Mouse (Mus musculus) spleen, postnatal 10 days (tissue): ENCODE measurements around the gene Marveld2.

Source experiments
- DNase-seq, 2 experiments: peaks; one replicate each; pipeline ENCODE4 v3.0.0; 2021 to 2022; ENCODE audit warnings: low spot score in 2 of 2

Marveld2 gene

DNA sequence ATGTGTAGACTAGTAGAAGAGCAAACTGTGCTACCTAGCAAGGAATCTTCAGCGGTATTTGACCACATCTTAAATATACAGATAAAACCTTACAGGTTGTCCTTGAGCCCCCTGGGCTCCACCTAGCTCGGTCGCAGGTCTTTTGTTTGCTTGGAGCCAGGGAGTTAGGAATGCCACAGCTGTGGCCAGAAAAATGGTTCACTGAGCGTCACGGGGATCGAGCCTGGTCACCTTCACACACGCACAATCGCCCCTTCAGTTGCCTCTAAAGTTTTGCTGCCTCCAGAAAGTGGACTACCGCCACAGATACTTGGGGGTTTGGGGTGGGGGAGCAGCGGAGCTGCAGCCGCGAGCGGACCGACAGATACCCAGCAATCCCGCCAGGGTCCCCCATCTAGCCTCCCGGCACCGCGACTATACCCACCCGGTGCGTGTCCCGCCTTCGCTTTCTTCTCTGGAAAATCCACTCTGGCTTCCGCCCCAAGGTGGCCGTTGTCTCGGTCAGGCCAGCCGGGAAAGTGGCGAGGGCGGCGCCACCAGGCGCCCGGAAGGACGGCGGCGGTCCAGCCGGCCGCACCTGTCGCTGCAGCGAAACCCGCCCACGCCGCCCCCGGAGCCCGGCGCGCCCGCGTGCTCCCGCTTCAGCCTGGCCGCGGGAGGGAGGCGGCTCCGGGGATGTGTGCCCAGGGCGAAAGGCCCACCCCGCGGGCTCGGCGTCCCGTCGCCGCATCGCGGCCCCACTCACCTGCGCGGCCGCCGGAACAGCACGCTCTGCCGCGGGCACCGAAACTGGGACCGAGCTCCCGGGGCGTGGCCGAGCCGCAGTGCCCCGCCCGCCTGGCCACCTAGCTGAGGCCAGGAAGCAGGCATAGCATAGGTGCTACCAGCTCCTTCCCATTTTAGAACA is at the start of gene Marveld2:
TSS of gene Marveld2 (minus strand) at position 791 of the 907 bp plus-strand sequence.
- peak; percentile 40 to 55 for DNase-seq

DNA sequence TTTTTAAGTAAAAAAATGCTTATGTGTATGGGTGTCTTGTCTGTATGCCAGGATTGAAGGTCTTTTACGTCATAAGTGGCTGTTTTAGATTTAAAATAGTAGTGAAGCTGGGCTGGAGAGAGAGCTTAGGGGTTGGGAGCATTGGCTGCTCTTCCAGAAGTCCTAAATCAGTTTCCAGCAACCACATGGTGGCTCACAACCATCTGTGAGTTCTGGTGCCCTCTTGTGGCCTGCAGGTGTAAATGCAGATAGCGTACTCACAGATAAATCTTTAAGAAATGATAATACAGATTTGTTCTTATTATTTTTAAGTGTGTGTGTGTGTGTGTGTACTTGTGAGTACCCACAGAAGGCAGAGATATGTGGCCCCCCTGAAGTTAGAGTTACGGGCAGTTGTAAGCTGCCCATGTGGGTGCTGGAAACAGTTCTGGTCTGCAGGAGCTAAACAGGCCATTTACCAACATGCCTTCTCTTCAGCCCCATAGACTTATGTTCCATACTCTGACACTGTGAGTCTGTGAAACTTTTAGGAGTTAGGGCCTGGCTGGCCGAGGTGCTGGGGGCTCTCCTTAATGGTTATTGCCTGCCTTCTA is 43.2 kb upstream of the Marveld2 start:
- peak; percentile 43 to 76 for DNase-seq

- no peak for DNase-seq
Observed at GRCm38 (mm10) chr13:100658091-100658490, 41.3 kb upstream of the Marveld2 start.

DNA sequence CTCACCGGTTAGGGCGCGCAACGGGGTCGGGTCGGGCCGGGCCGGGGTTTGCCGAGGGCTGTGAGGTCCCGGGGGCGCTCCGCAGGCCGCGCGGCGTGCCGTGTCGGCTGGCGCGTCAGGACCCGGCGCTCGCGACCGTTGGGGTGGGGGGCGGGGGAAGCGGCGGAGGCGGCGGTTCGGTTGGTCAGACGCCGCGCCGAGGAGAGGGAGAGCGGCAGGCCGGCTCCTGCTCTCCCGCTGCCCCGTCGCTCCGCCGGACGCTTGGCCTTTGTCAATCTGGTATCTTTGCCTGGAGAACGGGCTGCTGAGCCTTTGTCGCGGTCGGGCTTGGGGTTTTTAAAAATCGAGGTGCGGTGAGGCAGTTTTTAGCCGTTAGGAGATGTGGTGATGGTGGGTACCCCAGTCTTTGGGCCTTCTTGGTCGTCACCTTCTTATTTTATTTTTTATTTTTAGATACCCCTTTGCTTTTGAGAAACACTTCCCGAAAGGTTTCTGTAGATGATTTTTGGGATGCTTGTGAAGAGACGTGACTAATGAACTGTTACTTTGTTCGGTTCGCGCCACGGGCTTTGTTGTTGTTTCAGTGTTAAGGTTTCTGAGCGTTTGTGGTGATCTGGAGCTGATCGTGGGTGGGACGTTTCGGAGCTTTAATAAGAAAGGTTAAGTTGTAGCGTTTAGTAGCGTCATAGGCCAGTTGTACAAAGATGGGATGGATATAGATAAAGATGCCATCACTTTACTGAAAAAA is 34.8 kb upstream of the Marveld2 start, which contains the start of gene Taf9:
TSS of gene Taf9 (plus strand) at position 141 of the 748 bp plus-strand sequence.
- DNase-seq: peak in 1 of 2 experiments; percentile 30

DNA sequence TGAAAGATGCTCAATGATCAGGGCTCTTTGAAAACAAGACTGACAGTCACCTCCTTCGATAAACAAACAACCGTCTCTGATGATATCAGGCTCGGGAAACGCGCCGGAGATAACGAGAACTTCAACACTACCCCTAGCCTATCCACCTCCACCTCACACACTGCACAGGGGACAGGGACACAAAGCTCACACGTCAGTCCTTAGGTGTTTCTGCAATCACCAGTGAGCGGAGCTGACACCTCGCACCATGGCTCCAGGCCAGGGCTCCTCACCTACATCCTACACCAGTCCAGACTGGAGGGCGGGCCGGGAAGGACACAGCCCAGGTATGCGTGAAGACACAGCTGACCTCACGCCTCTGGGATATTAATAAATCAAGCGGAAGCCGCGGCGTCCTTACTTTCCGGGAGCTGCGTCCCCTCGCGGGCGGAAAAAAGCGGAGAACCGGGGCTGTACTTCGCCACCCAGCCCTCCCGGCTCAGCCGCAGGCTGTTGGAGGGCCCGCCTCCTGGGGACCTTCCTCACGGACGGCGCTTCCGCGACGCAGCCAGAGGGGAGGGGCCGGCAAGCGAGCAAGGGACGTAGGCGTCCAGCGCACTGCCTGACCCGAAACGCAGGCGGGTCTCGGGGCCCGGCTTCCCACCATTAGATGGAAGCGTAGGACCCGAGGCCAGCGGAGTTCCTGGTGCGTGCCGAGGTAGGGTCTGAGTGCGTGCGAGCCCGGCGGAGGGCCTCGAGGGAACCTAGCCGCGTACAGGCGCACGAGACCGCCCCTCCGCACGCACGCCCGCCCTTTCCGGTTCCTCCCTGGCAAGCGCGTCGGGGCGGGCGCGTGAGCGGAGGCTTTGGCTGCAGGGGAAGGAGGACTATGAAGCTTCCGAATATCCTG is 34.0 kb upstream of the Marveld2 start, which contains the start of the genes Ak6 and Rad17:
TSS of gene Ak6 (plus strand) at position 430 of the 889 bp plus-strand sequence.
TSS of gene Rad17 (minus strand) at position 502 of the 889 bp plus-strand sequence.
- peak; percentile 97 to 98 for DNase-seq

- DNase-seq: no peak
Observed at GRCm38 (mm10) chr13:100648223-100648622, 31.5 kb upstream of the Marveld2 start.

- DNase-seq: no peak
Observed at GRCm38 (mm10) chr13:100642471-100643209, 25.9 kb upstream of the Marveld2 start.

- no peak for DNase-seq
Observed at GRCm38 (mm10) chr13:100634106-100634691, 17.4 kb upstream of the Marveld2 start.

DNA sequence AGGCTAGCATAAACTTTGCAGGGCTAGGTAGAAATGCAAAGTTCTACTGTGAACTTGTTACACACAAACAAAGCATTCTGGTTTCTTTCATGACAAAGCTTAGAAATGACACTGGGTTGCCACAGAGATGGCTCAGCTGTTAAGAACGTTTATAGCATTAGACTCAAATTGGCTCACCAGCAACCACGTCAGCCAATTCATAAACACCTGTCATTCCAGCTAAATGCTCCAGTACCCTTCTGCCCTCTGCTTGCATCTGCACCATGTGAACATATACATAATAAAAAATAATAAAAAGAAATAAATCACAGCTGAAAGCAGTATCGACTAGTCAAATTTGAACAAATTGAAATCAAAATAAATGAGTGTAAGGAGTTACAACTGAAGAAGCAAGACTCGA is 5.5 kb upstream of the Marveld2 start:
- no peak for DNase-seq

- no peak for DNase-seq
Observed at GRCm38 (mm10) chr13:100617583-100617982, 812 bp upstream of the Marveld2 start.

GRCm38 (mm10) chr13:100612903-100613302 is 3.9 kb downstream of the Marveld2 start:
- DNase-seq: no peak

GRCm38 (mm10) chr13:100612251-100612650 is 4.5 kb downstream of the Marveld2 start:
- DNase-seq: no peak

- no peak for DNase-seq
Observed at GRCm38 (mm10) chr13:100611266-100611665, 5.5 kb downstream of the Marveld2 start.

DNA sequence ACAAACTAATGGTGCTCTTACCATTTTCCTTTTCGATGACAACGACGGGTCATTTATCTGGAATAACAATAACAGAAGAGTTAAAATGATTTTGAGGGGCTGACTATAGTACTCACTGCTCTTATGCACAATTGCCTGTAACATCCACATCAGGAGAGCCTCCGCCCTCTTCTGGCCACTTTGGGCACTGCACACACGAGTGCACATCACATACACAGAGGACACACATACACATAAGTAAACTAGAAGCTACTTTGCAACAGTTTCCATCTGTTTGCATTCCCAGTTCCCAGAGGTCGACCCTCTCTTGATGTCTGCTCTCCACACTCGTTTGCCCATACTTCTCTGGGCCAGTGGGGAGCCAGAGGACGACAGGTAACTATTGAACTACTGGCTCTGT is 9.0 kb downstream of the Marveld2 start:
- DNase-seq: peak in 1 of 2 experiments; percentile 32

GRCm38 (mm10) chr13:100605845-100606244 is 10.9 kb downstream of the Marveld2 start:
- no peak for DNase-seq

GRCm38 (mm10) chr13:100603738-100604095 is 13.1 kb downstream of the Marveld2 start:
- DNase-seq: no peak

GRCm38 (mm10) chr13:100603031-100603737 is 13.6 kb downstream of the Marveld2 start:
- no peak for DNase-seq

DNA sequence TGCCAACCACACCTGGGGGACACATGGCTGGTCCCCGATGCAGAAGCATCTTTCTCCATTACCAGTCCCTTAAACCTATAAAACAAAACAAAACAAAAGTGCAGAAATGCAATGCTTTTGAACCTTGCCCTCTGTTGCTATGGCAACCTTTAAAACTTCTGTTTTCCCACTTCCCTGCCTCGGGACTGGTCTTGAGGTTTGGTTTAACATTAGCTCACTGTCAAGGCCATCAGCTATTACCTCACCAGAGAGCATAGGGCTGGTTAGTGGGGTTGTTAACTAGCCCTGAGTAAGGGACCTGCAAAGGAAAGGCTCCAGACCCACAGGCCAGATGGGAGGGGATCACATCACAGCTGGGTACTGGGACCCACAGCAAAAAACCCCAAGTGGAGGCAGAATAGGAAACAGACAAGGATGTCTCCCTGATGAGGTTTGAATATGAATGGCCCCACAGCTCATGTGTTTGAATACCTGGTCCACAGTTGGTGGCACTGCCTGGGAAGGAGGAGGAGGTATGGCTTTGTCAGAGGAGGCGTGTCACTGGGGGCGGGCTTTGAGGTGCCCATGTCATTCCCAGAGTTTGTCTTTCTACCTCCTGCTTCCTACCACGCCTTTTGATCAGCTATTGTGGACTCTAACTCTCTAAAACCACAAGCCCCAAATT is 14.4 kb downstream of the Marveld2 start:
- DNase-seq: no peak

DNA sequence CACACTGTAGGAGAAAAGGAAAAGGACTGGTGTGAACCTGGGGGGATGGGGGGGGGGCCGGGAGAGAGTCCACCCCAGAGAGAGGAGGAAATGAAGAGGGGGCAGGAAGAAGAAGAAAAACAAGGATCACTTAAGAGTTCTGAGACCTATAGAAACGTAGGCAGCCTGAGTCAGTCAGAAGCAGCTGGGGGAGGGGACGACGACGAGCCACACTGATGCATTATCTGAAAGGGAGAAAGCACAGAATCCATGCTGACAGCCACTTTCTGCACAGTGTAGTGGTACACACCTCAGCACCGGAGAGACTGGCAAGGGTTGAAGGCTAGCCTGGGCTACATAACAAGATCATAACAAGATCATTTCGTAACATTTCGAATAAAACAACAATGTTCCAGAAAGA is 15.7 kb downstream of the Marveld2 start:
- DNase-seq: no peak
